Mouse (Mus musculus) intestine, postnatal 0 days (tissue): ENCODE measurements around the gene Adamts5. TPM values are rescaled to one million over a fixed set of nuclear protein-coding genes. Genes with fewer than 3 reads are reported as not detected.

Experiments
- ATAC-seq: fragments of 200-750 bp; cut with Nextera tagmentation; 2 replicates; pipeline ENCODE4 v1.8.0; 2017; ENCODE audit warnings: mild to moderate bottlenecking, moderate TSS enrichment, moderate library complexity
- H3K27ac ChIP-seq: fragments of 300-500 bp; sonication (generic); 2 replicates; pipeline ENCODE4 v1.5.1; 2014; ENCODE audit warnings: mild to moderate bottlenecking, low read depth, low read length, moderate library complexity
- H3K27me3 ChIP-seq: fragments of 300-500 bp; sonication (generic); replicated peaks from 2 replicates; pipeline ENCODE4 v1.6.1; 2014; ENCODE audit warnings: low read length, mixed read lengths; ENCODE audit not compliant: control insufficient read depth, insufficient read depth
- H3K36me3 ChIP-seq: fragments of 300-500 bp; sonication (generic); 2 replicates; pipeline ENCODE4 v1.6.1; 2014; ENCODE audit warnings: mild to moderate bottlenecking, moderate library complexity; ENCODE audit not compliant: control insufficient read depth, insufficient read depth
- H3K4me1 ChIP-seq: fragments of 300-500 bp; sonication (generic); replicated peaks from 2 replicates; pipeline ENCODE4 v1.6.1; 2014; ENCODE audit warnings: antibody characterized with exemption, low read length, mixed read lengths; ENCODE audit not compliant: control insufficient read depth, insufficient read depth
- H3K4me2 ChIP-seq: fragments of 300-500 bp; sonication (generic); replicated peaks from 2 replicates; pipeline ENCODE4 v1.6.1; 2014; ENCODE audit warnings: low read depth, mild to moderate bottlenecking, moderate library complexity
- H3K4me3 ChIP-seq: fragments of 300-500 bp; sonication (generic); 2 replicates; pipeline ENCODE4 v1.5.1; 2014; ENCODE audit warnings: low read depth, low read length
- H3K9ac ChIP-seq: fragments of 300-500 bp; sonication (generic); 2 replicates; pipeline ENCODE4 v1.6.1; 2014; ENCODE audit warnings: mild to moderate bottlenecking, low read depth, low read length
- H3K9me3 ChIP-seq: fragments of 300-500 bp; sonication (generic); 2 replicates; pipeline ENCODE4 v1.6.1; 2016; ENCODE audit warnings: mixed run types; ENCODE audit not compliant: control insufficient read depth
- CTCF ChIP-seq: sonication (generic); IDR thresholded peaks from 2 replicates; pipeline ENCODE4 v1.5.1; 2016; ENCODE audit warnings: low read depth, mild to moderate bottlenecking, control low read depth, antibody characterized with exemption, moderate library complexity
- WGBS: fragments of 180-500 bp; shearing (Covaris S2); extraction: QIAGEN DNeasy Blood & Tissue Kit; methylation state at CpG from one replicate; pipeline ENCODE4 v1.1.7; 2014; 5-methylcytosine and 5-hydroxymethylcytosine counted together
- polyA plus RNA-seq: library from polyadenylated mRNA; unstranded; fragments of >200 nt; fragmentation: Nextera tagmentation; extraction: Ambion mirVana; gene quantifications from 2 replicates; pipeline ENCODE4 v1.2.1, GENCODE M21; 2015

The Adamts5 gene
- polyA plus RNA-seq, 1 experiment from 2014 or later = 1.2 TPM

DNA sequence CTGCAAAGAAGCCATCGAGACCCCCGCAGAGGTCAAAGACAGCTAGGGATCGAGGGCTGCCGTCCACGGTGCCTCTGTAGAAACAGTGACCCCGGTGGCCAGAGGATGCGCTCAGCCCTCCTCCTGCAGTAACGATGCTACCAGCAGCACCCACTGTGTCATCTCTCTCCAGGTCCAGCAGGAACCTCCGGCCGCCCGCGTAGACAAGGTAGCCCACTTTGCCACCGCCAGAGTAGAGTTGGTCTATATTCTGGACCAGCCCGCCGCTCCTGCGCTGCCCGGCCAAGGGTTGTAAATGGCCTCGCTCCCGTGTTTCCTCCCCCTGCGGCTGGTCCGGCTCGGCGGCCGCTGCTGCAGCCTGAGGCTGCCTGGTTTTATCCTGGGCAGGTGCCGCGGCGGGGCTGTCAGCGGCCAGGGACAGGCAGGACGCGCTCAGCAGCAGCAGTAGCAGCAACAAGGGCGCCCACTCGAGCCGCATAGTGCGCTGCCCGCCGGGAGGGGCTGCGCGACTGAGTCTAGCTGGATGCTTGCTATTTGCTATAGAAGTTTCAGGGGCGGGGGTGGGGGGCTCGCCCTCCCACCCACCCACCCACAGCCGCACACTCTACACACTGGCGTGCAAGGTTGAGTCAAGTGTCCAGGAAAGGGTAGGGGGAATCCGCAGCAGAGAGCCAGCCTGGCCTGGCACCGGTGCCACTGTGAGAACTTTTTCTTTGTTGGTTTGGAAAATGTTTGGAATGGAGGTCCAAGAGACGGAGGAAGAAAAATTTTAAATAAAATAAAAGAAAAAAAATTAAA lies 1.6 kb downstream of the Adamts5 start:
- peak overlapping the region; percentile 58 for H3K4me3 ChIP-seq
- no peak overlapping the region for H3K9ac ChIP-seq
- 3% methylated on average over 45 of the region's 45 CpGs for WGBS
- no peaks in the 10 kb centered on the region for H3K36me3 ChIP-seq
- H3K27ac ChIP-seq = no peak overlapping the region
- peaks cover 27% of the 10 kb centered on the region; the same call in 1 of the 2 replicates for H3K27me3 ChIP-seq
- ATAC-seq = 0 out of 2 replicates have a peak, but pooled peaks have one; percentile 6
- no peaks in the 10 kb centered on the region for H3K9me3 ChIP-seq
- no peaks in the 10 kb centered on the region for H3K4me1 ChIP-seq
- peak overlapping the region; percentile 71 for H3K4me2 ChIP-seq
- TF ChIP-seq CTCF = no peak

DNA sequence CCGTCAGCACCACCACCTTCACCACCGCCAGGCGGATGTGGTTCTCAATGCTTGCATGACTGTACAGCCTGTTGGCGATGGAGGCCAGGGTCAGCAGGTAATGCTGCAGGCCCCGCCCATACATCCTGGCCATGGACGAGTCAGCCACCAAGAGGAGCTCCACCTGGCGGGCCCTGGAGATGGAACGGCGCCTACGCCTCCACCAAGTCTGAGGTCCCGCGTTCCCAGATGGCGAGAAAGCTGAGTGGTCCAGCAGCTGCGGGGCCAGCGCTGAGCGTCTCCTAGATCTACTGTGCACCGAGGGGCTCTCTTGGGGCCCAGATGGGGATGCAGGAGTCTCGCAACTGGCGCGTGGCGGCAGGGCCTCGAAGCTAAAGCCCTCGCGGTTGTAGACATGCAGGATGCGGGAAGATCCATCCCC lies 2.3 kb downstream of the Adamts5 start:
- Histone ChIP-seq H3K4me3 (peak overlapping the region; percentile 58), H3K4me1 (no peaks in the 10 kb centered on the region), H3K9me3 (no peaks in the 10 kb centered on the region), H3K27me3 (peaks cover 27% of the 10 kb centered on the region; the same call in 1 of the 2 replicates), H3K9ac (no peak overlapping the region), H3K27ac (no peak overlapping the region), H3K36me3 (no peaks in the 10 kb centered on the region), H3K4me2 (peak overlapping the region; percentile 71)
- WGBS = 19% methylated on average over 25 of the region's 25 CpGs
- peak; percentile 40 for TF ChIP-seq CTCF
- ATAC-seq = no peak

DNA sequence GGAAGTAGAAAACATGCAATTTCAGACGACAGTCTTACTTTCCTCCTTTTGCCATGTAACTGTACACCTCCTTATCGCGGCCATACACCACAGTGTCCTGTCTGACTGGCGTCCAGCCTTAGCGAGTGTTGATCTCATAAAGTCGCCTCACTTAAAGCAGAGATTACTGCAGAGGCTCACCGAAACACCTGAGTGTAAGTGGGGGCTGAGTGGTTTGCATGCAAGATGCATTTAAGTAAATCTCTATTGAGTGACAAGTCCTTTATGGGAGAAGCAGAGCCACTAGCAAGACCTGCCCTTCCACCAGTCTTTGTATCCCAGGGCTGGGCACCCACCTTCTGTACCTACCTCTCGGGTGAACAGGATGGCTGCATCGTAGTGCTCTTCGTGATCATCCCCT lies 2.8 kb downstream of the Adamts5 start:
- TF ChIP-seq CTCF = no peak
- Histone ChIP-seq H3K9me3 (no peaks in the 10 kb centered on the region), H3K36me3 (no peaks in the 10 kb centered on the region), H3K27me3 (peaks cover 27% of the 10 kb centered on the region; the same call in 1 of the 2 replicates), H3K4me2 (no peak overlapping the region), H3K4me1 (no peaks in the 10 kb centered on the region), H3K27ac (no peak overlapping the region), H3K4me3 (no peak overlapping the region), H3K9ac (no peak overlapping the region)
- 82% methylated on average over 10 of the region's 10 CpGs for WGBS
- ATAC-seq = no peak

DNA sequence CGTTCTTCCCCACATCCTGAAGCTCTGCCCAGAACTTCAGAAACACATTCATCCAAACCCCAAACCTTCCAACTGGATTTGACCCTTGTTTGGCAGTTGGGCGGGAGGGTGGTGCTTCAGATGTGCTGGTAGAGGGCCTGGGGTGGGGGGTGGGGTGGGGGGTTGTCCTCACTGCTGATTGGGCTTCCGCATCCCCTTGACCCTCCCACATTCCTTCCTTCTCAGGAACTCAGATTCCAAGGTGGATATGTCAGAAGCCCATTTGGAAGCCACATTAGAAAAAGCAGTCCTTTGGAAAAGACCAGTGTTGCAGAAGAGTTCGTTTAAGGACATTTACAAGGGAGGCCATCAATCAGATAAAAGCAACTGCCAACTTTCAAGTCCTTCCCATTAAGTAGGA lies 3.2 kb downstream of the Adamts5 start:
- Histone ChIP-seq H3K27me3 (peaks cover 27% of the 10 kb centered on the region; the same call in 1 of the 2 replicates), H3K27ac (no peak overlapping the region), H3K4me2 (no peak overlapping the region), H3K36me3 (no peaks in the 10 kb centered on the region), H3K4me3 (no peak overlapping the region), H3K9ac (no peak overlapping the region), H3K9me3 (no peaks in the 10 kb centered on the region), H3K4me1 (no peaks in the 10 kb centered on the region)
- ATAC-seq = no peak
- no peak for TF ChIP-seq CTCF
- WGBS = 64% methylated on average over 4 of the region's 4 CpGs

DNA sequence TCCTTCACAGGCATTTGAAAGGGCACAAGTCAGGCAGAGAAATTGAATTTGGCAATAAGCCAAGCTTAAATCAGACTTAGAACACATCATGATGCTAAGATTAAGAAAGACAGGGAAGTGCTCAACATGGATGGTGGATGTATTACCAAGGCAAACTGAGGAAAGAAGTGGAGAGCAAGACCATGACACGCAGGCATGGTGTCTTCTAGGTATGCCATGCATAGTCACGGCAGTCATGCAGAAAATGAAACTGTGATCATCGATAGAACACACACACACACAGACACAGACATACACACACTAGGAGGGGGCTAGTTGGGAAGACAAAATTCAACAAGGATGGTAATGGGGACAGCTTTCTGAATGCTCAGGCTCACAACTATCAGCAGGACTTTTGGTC lies 3.8 kb downstream of the Adamts5 start:
- no peak overlapping the region for H3K4me2 ChIP-seq
- peaks cover 27% of the 10 kb centered on the region; the same call in 1 of the 2 replicates for H3K27me3 ChIP-seq
- TF ChIP-seq CTCF = no peak
- H3K4me3 ChIP-seq = no peak overlapping the region
- no peaks in the 10 kb centered on the region for H3K9me3 ChIP-seq
- no peak overlapping the region for H3K27ac ChIP-seq
- no peak for ATAC-seq
- no peaks in the 10 kb centered on the region for H3K4me1 ChIP-seq
- no peaks in the 10 kb centered on the region for H3K36me3 ChIP-seq
- no peak overlapping the region for H3K9ac ChIP-seq
- WGBS = 89% methylated on average over 3 of the region's 3 CpGs

DNA sequence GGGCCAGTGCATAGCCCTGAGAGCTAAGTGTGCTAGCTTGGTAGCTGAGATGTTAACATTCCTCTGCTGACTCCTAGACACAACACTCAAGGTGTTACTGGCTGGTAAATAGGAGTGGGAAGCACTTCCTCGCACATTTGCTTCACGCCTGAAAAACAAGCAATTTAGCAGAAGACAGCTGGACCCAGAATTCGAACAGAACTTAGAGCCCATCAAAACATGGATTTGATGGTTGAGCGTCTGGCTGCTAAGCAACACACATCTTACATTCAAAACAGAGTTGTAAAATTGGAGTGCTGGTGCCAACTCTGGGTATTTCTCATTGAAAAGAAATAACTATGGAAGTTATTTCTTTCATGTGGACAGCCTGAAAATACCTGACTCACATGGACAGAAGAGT lies 5.7 kb downstream of the Adamts5 start:
- no peak for TF ChIP-seq CTCF
- Histone ChIP-seq H3K27me3 (peaks cover 22% of the 10 kb centered on the region; the same call in 1 of the 2 replicates), H3K27ac (no peak overlapping the region), H3K4me2 (no peak overlapping the region), H3K4me1 (no peaks in the 10 kb centered on the region), H3K9ac (no peak overlapping the region), H3K4me3 (no peak overlapping the region), H3K36me3 (no peaks in the 10 kb centered on the region), H3K9me3 (no peaks in the 10 kb centered on the region)
- no peak for ATAC-seq
- 80% methylated on average over 4 of the region's 4 CpGs for WGBS
